Mouse (Mus musculus): ENCODE data around the gene Exoc3l.
A peak's percentile ranks its signal among the peaks of the same experiment; 100 is the strongest.

Gene Exoc3l

DNA sequence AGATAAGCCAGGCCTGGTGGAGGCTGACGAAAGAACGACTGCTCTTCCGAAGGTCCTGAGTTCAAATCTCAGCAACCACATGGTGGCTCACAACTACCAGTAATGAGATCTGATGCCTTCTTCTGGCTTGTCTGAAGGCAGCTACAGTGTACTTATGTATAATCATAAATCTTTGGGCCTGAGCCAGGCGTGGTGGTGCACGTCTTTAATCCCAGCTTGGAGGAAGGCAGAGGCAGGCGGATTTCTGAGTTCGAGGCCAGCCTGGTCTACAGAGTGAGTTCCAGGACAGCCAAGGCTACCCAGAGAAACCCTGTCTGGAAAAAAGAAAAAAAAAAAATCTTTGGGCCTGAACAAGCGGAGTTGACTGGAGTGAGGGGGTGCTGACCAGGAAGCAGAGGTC, 4.5 kb downstream of the Exoc3l start:
- peak in 1 of 2 experiments; percentile 4 for DNase-seq

- peak; percentile 72 to 92 for DNase-seq
Measured at GRCm38 (mm10) chr8:105290554-105291314, 5.2 kb downstream of the Exoc3l start.

- DNase-seq = peak in 1 of 2 experiments; percentile 29
Measured at GRCm38 (mm10) chr8:105289805-105290460, 6.0 kb downstream of the Exoc3l start, which contains the start of gene 4931428F04Rik. Gene 4931428F04Rik, minus strand, starts transcription at chr8:105289864.

DNA sequence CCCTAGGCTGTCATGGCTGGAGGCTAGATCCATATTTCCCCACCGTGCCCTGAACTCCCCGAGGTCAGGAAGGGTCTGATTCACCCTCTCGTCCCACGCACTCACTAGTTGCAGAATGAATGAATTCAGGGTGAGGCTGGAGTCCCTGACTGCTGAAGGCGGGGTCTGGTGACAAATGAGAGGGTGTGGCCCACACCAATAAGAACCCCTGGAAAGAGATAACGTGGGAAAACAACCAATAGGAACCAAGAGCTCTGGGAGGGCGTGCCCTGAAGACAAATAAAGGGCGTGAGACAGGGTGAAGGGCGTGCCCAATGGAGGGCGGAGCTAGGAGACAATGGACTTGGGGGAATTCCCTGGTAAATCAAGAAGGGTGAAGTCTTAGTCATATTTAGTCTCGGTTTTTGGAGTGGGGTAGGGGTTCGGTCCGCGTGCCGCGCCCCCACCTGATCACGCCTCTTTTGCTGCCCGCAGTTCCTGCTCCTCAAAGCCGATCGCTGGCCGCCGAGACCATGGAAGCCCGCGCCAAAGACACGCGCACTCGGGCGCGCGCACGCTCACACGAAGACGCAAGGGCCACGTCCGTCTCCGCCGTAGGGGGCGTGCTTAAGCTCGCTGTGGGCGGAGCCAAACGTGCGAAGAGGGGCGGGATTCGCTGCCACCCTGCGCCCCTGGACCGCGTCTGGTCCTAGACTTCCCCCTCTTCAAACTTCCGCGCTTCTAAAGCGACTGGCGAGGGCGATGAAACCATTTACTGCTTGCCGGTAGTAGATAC, 6.8 kb downstream of the Exoc3l start:
- DNase-seq = peak; percentile 93 to 97

- no peak for DNase-seq
Measured at GRCm38 (mm10) chr8:105288231-105288630, 7.7 kb downstream of the Exoc3l start.

GRCm38 (mm10) chr8:105286907-105287306, 9.0 kb downstream of the Exoc3l start:
- no peak for DNase-seq

- no peak for DNase-seq
Measured at GRCm38 (mm10) chr8:105285514-105285913, 10.4 kb downstream of the Exoc3l start.

- peak in 1 of 2 experiments; percentile 54 for DNase-seq
Measured at GRCm38 (mm10) chr8:105283074-105283473, 12.8 kb downstream of the Exoc3l start.

DNA sequence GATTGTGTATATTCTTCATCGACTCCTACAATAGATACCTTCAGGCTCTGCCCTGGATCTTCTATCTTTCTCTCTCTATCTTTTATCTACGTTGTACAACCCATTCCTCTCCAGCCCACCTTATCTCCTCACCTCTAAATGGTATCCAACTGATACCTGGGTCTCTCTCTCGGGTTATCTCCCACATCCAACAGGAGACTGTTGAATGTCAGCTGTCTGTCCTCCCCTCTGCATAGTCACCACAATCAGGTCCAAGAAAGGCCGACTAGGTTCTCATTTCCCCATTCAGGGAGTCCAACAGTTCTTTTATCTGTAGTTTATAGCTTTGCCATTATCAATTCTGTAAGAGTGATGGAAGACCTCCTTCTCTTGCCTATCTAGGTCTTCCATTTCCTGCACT, 13.7 kb downstream of the Exoc3l start:
- DNase-seq = no peak

DNA sequence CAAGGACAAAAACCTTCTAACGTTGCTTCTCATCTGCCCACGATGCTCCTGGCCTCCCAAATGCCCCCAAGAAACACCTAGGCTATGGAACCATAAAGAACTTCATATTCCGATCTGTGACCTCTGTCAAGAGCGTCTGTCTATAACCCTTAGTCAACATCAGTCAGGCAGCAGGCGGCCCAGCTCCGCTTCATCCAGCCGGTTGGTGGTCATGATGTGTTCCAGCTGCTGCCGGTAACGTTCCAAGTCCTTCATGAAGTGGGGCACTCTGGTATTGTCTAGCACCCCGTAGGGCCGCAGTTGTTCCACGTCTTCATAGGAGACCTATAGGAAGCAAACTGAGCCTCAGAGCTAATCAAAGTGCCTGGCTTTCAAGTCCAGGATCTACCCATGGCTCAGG, 14.1 kb downstream of the Exoc3l start:
- peak in 1 of 2 experiments; percentile 1 for DNase-seq

DNA sequence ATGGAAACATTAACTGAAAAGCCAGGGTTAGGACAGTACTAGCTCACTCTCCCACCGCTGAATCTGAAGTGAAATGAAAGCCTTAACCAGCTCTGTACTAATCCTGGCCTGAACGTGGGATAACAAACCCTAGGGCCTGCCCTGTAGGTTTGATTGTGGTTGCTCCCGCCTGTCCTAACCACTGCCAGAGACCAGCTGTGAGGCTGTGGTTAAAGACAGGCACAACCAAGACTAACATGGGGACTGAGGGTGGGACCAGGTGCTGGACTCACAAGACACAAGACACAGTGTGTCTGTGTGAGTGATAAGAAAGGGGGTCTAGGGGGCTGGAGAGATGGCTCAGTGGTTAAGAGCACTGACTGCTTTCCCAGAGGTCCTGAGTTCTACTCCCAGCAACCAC, 15.3 kb downstream of the Exoc3l start:
- DNase-seq = no peak

GRCm38 (mm10) chr8:105278911-105279334, 17.0 kb downstream of the Exoc3l start:
- no peak for DNase-seq

GRCm38 (mm10) chr8:105276292-105277120, 19.4 kb downstream of the Exoc3l start:
- DNase-seq = no peak

DNA sequence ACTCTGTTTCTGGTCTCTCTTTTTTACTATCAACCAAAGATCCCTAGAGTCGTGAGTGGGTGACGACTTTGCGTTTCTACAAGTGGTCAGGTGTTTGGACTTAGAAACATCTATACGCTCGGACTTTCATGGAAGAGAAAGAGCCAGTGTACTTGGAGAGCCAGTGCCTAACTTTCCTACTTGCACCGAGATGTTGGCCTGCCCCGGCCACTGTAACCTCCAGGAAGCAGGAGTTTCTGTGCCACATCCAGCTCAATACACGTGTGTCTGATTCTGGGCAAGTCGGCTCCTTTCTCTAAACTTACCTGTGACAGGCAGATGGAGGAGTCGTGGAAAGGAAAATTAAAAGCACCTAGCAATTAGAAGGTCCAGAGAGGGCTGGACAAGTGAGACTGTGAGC, 20.1 kb downstream of the Exoc3l start, which contains the start of gene Nol3:
TSS of gene Nol3 (plus strand) at position 301 of the 400 bp plus-strand sequence.
- DNase-seq = no peak

GRCm38 (mm10) chr8:105275387-105275786, 20.5 kb downstream of the Exoc3l start:
- no peak for DNase-seq

DNA sequence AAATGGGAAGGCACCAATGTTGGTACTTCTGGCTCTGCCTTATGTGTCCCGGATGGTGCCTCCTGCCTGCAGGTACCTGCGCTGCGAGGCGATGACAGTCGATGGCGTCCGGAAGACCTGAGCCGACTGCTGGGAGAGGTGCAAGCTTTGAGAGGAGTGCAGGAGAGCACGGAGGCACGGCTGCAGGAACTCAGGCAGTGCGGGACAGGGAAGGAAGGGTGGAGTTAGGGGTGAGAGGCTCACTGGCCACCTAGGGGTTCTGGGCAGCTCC, 25.1 kb downstream of the Exoc3l start:
- DNase-seq = no peak

GRCm38 (mm10) chr8:105270101-105270915, 25.6 kb downstream of the Exoc3l start:
- DNase-seq = no peak

- peak in 1 of 2 experiments; percentile 45 for DNase-seq
Measured at GRCm38 (mm10) chr8:105269461-105269947, 26.4 kb downstream of the Exoc3l start, which contains the start of gene Hsf4. Gene Hsf4, plus strand, starts transcription at chr8:105269801.

GRCm38 (mm10) chr8:105269075-105269458, 26.8 kb downstream of the Exoc3l start:
- no peak for DNase-seq

GRCm38 (mm10) chr8:105268342-105269074, 27.4 kb downstream of the Exoc3l start:
- no peak for DNase-seq

DNA sequence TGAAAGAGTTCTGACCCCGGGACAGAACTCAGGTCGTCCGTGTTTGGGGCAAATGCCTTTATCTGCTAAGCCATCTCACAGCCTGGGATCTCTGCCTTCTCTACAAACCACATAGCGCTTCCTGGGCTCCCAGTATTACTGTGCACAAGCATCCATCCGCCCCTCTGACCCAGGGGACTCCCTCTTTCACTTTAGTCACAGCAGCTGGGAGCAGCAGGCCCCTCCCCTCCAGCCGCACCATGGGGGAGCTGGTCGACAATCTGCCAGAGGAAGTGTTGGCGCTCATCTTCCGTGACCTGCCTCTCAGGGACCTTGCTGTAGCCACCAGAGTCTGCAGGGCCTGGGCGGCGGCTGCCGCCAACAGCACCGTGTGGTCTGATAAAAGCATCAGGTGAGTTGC, 29.1 kb downstream of the Exoc3l start:
- peak; percentile 49 to 56 for DNase-seq
